Mouse (Mus musculus): Measurements from ENCODE around the gene Troap. TPM values are rescaled to one million over a fixed set of nuclear protein-coding genes. Genes with fewer than 3 reads are reported as not detected.
A peak's percentile ranks its signal among the peaks of the same experiment; 100 is the strongest.

Gene Troap
- polyA plus RNA-seq, 1 experiment: 0.62 TPM

- peak in 1 of 2 experiments; percentile 57 for DNase-seq (ENCODE audit: extremely low spot score in 1 of 2, low spot score in 1 of 2)
Observed at GRCm38 (mm10) chr15:99083258-99083657, 8.9 kb downstream of the Troap start.

DNA sequence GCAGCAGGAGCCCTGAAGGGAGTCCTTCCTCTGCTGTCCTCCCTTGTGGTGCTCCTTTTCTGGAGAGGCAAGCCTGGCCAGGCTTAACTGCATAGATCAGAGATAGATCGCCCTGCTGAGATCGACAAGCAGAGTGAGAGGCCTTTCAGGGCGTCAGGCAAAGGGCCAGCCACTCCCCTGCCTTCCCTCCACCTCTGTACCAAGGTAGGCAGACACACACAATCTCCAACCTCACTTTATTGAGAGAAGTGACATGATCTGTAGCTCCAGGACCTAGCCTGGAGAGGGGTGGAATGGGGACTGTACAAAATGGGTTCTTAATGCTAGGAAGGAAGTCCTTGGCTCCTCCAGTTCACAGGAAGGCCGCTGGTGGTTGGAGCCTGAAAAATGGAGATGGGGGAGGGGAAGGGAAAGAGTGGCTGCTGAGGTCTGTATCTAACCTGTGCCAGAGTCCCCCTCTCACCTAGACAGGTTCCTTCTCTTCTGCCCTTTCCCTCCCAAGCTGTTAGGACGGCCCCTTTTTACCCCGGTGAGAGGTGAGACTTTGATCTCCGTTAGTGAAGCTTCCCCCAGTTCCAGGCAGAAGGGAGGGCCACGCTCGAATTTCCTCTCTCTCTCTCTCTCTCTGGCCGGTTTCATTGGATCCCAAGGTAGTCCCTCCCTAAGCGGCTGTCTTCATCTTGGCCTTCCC is 9.6 kb downstream of the Troap start:
- DNase-seq (ENCODE audit: extremely low spot score in 1 of 2, low spot score in 1 of 2): no peak

GRCm38 (mm10) chr15:99084618-99085017 is 10.2 kb downstream of the Troap start:
- no peak for DNase-seq (ENCODE audit: extremely low spot score in 1 of 2, low spot score in 1 of 2)

DNA sequence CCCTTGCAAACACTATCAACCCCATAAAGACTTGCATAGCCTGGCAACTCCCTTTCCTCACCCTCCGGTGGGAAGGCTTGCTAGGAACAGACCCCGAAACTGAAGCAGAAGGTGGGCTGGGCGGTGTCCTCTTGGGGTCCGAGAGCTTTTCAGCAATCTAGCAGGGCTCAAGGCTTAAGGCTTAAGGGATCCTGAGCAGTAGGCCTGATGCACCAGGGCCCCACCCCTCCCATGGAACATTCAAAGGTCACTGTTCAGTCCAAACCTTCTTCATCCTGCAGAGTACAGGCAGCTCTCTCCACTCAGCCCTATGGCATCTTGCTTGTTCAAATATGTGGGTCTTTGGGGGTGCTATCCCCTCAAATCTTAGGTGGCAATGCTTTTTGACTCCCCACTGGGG is 11.6 kb downstream of the Troap start:
- no peak for DNase-seq (ENCODE audit: extremely low spot score in 1 of 2, low spot score in 1 of 2)

DNA sequence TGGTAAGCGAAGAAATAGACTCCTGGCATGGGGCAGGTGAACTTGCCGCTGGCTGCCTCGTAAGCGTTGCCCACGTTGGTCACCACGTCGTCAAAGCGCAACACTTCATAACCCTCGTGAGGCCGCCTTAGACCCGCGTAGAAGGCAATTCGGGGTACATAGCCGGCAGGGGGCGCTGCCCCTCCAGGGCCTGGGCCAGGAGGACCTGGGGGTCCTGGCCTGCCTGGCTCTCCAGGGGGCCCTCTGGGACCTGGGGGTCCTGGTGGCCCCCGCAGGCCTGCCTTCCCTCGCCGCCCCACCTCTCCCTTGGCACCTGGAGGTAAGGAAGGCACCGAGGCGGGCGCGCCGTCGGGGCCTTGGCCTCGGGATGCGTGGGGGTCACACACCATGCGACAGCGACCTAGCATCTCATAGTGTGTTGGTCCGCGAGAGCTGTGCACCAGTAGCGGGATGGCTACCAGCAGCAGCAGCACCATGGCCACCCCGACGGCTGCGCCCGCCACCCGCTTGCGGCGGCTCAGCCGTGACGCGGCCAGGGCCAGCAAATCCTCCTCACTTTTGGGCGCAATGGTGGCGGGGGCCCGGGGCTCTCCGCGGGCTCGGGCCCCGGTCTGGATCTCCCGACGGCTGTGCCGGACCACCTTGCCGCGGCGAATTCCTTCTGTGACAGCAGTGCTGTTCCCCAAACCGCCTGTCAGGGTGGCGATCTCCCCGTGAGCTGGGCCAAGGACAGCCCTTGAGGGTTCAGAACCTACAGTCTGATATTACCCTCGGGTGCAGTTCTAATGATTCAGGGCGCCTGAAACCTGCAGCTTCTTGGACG is 13.1 kb downstream of the Troap start, which contains the start of gene C1ql4:
Gene C1ql4, minus strand, starts transcription at position 565 of the 823 bp plus-strand sequence.
- no peak for DNase-seq (ENCODE audit: extremely low spot score in 1 of 2, low spot score in 1 of 2)

GRCm38 (mm10) chr15:99088292-99088691 is 13.9 kb downstream of the Troap start:
- peak in 1 of 2 experiments; percentile 55 for DNase-seq (ENCODE audit: extremely low spot score in 1 of 2, low spot score in 1 of 2)

GRCm38 (mm10) chr15:99089069-99089468 is 14.7 kb downstream of the Troap start:
- no peak for DNase-seq (ENCODE audit: extremely low spot score in 1 of 2, low spot score in 1 of 2)

GRCm38 (mm10) chr15:99092870-99093269 is 18.5 kb downstream of the Troap start, which contains the start of gene Dnajc22:
Gene Dnajc22 (plus strand): TSS chr15:99093170.
- DNase-seq (ENCODE audit: extremely low spot score in 1 of 2, low spot score in 1 of 2): no peak

GRCm38 (mm10) chr15:99093291-99094258 is 19.2 kb downstream of the Troap start:
- DNase-seq (ENCODE audit: extremely low spot score in 1 of 2, low spot score in 1 of 2): no peak

DNA sequence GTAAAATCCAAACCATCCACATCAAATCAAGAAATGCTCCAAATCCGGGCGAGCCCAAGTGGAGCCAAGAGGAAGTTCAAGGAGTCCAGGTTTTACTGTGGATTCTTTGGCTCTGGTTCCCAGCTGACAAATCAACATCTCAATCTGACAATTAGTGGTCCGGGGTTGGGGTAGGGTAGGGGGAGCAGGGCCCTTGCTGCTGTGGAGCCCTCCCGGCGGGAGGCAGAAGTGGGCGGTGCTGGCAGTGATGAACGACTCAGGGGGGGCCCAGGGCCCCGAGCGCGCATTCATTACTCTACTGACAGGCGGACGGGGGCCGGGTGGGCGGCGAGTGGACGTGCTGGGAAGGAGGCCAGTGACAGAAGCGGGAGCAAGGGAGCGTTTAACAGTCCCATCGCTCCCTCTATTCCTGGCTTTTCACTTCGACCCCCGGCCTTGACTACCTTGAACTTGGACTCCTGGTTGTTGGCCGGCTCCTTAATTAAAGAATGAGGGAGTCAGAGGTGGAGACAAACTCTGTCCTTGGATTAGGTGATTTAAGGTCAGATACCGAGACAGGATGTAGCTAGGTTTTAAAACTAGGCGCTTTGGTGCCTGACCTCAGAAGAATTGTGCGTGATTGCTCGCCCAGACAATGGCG is 20.4 kb downstream of the Troap start:
- no peak for DNase-seq (ENCODE audit: extremely low spot score in 1 of 2, low spot score in 1 of 2)

DNA sequence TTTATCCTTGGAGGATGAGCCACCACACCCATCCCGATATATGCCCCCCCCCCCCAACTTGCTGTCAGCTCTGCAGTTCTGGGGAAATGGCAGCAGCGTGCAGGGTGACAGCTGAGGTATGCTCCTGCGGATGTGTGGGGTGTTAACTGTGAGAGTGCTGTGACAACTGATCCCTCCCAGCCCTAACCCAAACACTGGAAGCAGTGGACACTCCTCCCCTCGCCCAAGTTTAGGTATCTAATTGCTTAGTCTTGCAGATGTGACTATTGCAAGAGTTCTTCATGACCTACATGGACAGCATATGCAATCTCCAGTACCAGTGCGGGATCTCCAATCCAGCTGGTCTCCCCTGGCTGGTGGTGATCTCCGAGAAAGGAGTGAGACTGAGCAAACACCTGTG is 21.0 kb downstream of the Troap start:
- DNase-seq (ENCODE audit: extremely low spot score in 1 of 2, low spot score in 1 of 2): no peak

- no peak for DNase-seq (ENCODE audit: extremely low spot score in 1 of 2, low spot score in 1 of 2)
Observed at GRCm38 (mm10) chr15:99096061-99096793, 21.9 kb downstream of the Troap start.

- no peak for DNase-seq (ENCODE audit: extremely low spot score in 1 of 2, low spot score in 1 of 2)
Observed at GRCm38 (mm10) chr15:99096831-99097500, 22.6 kb downstream of the Troap start.

DNA sequence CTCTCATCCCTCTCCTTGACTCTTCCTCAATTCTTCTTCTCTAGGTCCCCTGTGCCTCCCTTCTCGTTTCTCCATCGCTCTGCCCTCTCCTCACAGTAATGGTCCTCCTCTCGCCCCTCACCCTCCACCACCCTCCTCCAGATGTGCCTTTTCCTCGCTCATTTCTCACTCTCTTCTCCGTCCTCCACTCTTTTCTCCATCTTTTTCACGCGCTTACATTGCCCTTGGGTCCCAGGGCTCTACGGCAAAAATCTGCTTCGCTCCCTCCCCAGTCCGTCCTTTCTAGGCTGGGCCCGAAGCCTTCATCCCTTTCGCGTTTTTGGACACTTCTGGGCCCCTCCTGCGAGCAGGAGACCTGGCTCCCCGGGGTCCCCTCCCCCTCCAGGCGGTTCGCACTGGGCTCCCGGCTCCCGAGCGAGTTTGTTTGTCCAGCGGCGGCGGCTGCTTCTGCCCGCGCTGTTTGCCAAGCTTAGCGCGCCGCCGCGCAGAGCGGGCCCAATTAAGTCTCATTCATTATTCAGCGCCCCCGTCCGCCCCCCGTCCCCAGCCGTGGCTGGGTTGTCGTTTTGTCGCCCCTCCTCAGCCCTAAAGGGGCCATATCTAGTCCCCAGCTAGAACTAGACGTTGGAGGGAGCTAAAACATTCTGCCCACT is 23.6 kb downstream of the Troap start:
- DNase-seq (ENCODE audit: extremely low spot score in 1 of 2, low spot score in 1 of 2): no peak

GRCm38 (mm10) chr15:99098493-99098861 is 24.1 kb downstream of the Troap start:
- DNase-seq (ENCODE audit: extremely low spot score in 1 of 2, low spot score in 1 of 2): no peak

GRCm38 (mm10) chr15:99099139-99099556 is 24.8 kb downstream of the Troap start:
- peak in 1 of 2 experiments; percentile 30 for DNase-seq (ENCODE audit: extremely low spot score in 1 of 2, low spot score in 1 of 2)

DNA sequence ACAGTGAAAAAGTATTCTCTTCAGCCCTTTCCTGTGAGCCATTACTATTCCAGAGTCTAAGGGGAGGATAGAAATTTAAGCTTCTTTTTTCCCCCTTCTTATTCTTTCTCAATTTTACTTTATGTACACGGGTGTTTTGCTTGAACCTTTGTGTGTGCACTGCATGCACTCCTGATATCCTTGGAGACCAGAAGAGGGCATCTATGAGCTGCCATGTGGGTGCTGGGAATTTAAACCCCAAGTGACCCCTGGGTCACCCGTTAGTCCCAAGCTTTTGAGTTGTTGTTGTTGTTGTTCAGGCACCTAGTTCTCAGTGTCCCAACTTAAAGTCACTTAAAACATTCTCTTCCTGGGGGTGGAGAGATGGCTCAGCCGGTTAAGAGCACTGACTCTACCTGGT is 25.6 kb downstream of the Troap start:
- no peak for DNase-seq (ENCODE audit: extremely low spot score in 1 of 2, low spot score in 1 of 2)

DNA sequence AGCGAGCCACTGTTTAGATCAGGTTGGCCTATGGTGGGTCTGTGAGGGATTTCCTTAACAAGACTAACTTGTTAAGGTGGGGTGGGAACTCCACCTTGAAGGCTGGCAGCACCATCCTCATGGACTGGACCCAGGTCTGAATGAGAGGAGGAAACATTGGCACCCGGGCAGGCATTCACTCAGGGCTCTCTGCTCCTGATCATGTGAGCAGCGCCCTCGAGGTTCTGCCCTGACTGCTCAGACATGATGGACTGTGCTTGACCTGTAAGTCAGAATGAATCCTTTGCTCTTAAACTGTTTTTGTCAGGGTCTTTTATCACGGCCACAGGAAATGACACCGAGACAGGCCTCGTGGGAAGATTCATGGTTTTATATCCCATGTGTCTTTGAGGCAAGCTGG is 30.9 kb downstream of the Troap start:
- DNase-seq (ENCODE audit: extremely low spot score in 1 of 2, low spot score in 1 of 2): no peak

All from frontal cortex, adult 2 months (tissue).